Mouse (Mus musculus) liver, embryonic 18 days (tissue): ENCODE measurements around the gene Ssxb1. TPM values are rescaled to one million over a fixed set of nuclear protein-coding genes. Genes with fewer than 3 reads are reported as not detected.

ENCODE experiments used
- polyA plus RNA-seq: library from polyadenylated mRNA; depleted of rRNA; stranded (reverse); fragments of >200 nt; gene quantifications from 2 replicates; pipeline ENCODE4 v1.2.3, GENCODE M21; 2012; rRNA removed

The Ssxb1 gene
- not detected in 2 replicates for polyA plus RNA-seq

GRCm38 (mm10) chrX:8413005-8413404 lies at the start of gene Ssxb1:
Ssxb1 (plus strand) TSS chrX:8413305.

GRCm38 (mm10) chrX:8366678-8367077 lies 46.4 kb upstream of the Ssxb1 start, which contains the start of gene Ssxb9:
Ssxb9 (plus strand) TSS chrX:8366978.

GRCm38 (mm10) chrX:8461626-8462025 lies 48.5 kb downstream of the Ssxb1 start, which contains the start of gene Ssxb2:
Ssxb2 (minus strand) TSS chrX:8461726.

Other genes with a start within 250 kb of the Ssxb1 start
- gene Tbc1d25, start 237.1 kb upstream of the Ssxb1 start, polyA plus RNA-seq, result 4.0 and 4.4 TPM in 2 replicates
- gene Ebp, start 219.8 kb upstream of the Ssxb1 start, polyA plus RNA-seq, result 68.2 and 80.5 TPM in 2 replicates
- 4.9 and 5.1 TPM in 2 replicates for gene Porcn, start 206.8 kb upstream of the Ssxb1 start, polyA plus RNA-seq
- gene Ftsj1, start 160.9 kb upstream of the Ssxb1 start, polyA plus RNA-seq, result 16.6 and 17.2 TPM in 2 replicates
- gene Slc38a5, start 142.2 kb upstream of the Ssxb1 start, polyA plus RNA-seq, result 16.6 and 19.2 TPM in 2 replicates
- not detected in 2 replicates for gene Ssxb10, start 85.9 kb upstream of the Ssxb1 start, polyA plus RNA-seq
- not detected in 2 replicates for gene Ssxb9, start 46.3 kb upstream of the Ssxb1 start, polyA plus RNA-seq
- not detected in 2 replicates for gene Ssxb2, start 48.4 kb downstream of the Ssxb1 start, polyA plus RNA-seq
- gene Gm14459, start 111.6 kb downstream of the Ssxb1 start, polyA plus RNA-seq, result not detected in 2 replicates
- gene Ssxb6, start 134.9 kb downstream of the Ssxb1 start, polyA plus RNA-seq, result not detected in 2 replicates
- gene Ssxb3, start 178.5 kb downstream of the Ssxb1 start, polyA plus RNA-seq, result not detected in 2 replicates